12 mouse cellular contexts compared by ENCODE assay signal in genomic region chr9:84114254-84114653, GRCm38 (mm10).
DNase-seq lines count a peak whose midpoint lies in the region; ATAC-seq and TF ChIP-seq lines count a peak whose summit lies in the region.
"Had no signal": no experiment of that assay in that cellular context is flagged by ENCODE, and none has a peak within 500 bp of the region (broad histone marks: within the 10 kb centered on the region; RNA-seq: fewer than 3 reads in every experiment).

No protein-coding gene starts in this region.

- no peaks in the 10 kb centered on the region for H3K36me3 ChIP-seq in hindbrain, embryonic 10.5 days
- no peaks in the 10 kb centered on the region for H3K36me3 ChIP-seq in hindbrain, embryonic 13.5 days
- H3K36me3 ChIP-seq in G1E (replicated peaks) = no peaks in the 10 kb centered on the region
- H3K36me3 ChIP-seq in embryonic facial prominence, embryonic 14.5 days (ENCODE audit: control insufficient read depth, insufficient read depth, low read length) = no peaks in the 10 kb centered on the region
- H3K36me3 ChIP-seq in limb, embryonic 14.5 days (ENCODE audit: control insufficient read depth, insufficient read depth, low read length) = no peaks in the 10 kb centered on the region
- H3K36me3 ChIP-seq: forebrain, embryonic 12.5 days had no signal

- no peak for TF ChIP-seq POLR2A in limb, embryonic 14.5 days (IDR thresholded peaks at IDR 0.05; ENCODE audit: borderline replicate concordance, extremely low read depth, insufficient read depth, insufficient read length)

- intact Hi-C loops in left cerebral cortex, postnatal 36 days (cut with DNase I) = no loop called here

- peaks cover 31% of the 10 kb centered on the region for H3K4me1 ChIP-seq in hindbrain, embryonic 10.5 days (replicated peaks)
- H3K4me1 ChIP-seq in hindbrain, embryonic 13.5 days (replicated peaks) = peaks cover 21% of the 10 kb centered on the region
- H3K4me1 ChIP-seq in G1E (ENCODE audit: insufficient read depth, low read depth, low read length) = peaks cover 47% of the 10 kb centered on the region
- peaks cover 20% of the 10 kb centered on the region for H3K4me1 ChIP-seq in embryonic facial prominence, embryonic 14.5 days (ENCODE audit: control insufficient read depth, insufficient read depth, low read length)
- H3K4me1 ChIP-seq in limb, embryonic 14.5 days (ENCODE audit: control insufficient read depth, insufficient read depth, low read length) = peaks cover 24% of the 10 kb centered on the region

- no peak for TF ChIP-seq CTCF in G1E (IDR thresholded peaks at IDR 0.05; ENCODE audit: low read depth, low read length)

- H3K9me3 ChIP-seq in hindbrain, embryonic 10.5 days = no peaks in the 10 kb centered on the region
- no peaks in the 10 kb centered on the region for H3K9me3 ChIP-seq in hindbrain, embryonic 13.5 days
- no peaks in the 10 kb centered on the region for H3K9me3 ChIP-seq in G1E (replicated peaks)
- no peaks in the 10 kb centered on the region for H3K9me3 ChIP-seq in embryonic facial prominence, embryonic 14.5 days (ENCODE audit: control insufficient read depth, low read length)
- H3K9me3 ChIP-seq in limb, embryonic 14.5 days (ENCODE audit: control insufficient read depth, low read length) = no peaks in the 10 kb centered on the region
- H3K9me3 ChIP-seq: forebrain, embryonic 12.5 days had no signal

- ATAC-seq in hindbrain, embryonic 13.5 days (ENCODE audit: low FRiP score) = no peak
- no peak for ATAC-seq in G1E (ENCODE audit: extremely low read depth, insufficient number of reproducible peaks, low FRiP score, poor library complexity, severe bottlenecking)
- ATAC-seq in embryonic facial prominence, embryonic 14.5 days (ENCODE audit: low read depth) = no peak
- no peak for ATAC-seq in limb, embryonic 14.5 days (ENCODE audit: low FRiP score, low read depth)
- no peak for ATAC-seq in frontal cortex, adult (ENCODE audit: low TSS enrichment)

- H3K27me3 ChIP-seq in hindbrain, embryonic 10.5 days (ENCODE audit: insufficient read depth, poor library complexity, severe bottlenecking) = no peaks in the 10 kb centered on the region
- no peaks in the 10 kb centered on the region for H3K27me3 ChIP-seq in hindbrain, embryonic 13.5 days
- no peaks in the 10 kb centered on the region for H3K27me3 ChIP-seq in G1E (ENCODE audit: insufficient read depth, low read length)
- no peaks in the 10 kb centered on the region for H3K27me3 ChIP-seq in embryonic facial prominence, embryonic 14.5 days (replicated peaks; ENCODE audit: control insufficient read depth, insufficient read depth, low read length)
- H3K27me3 ChIP-seq in limb, embryonic 14.5 days (ENCODE audit: control insufficient read depth, insufficient read depth, low read length) = no peaks in the 10 kb centered on the region
- H3K27me3 ChIP-seq: forebrain, embryonic 12.5 days had no signal

- H3K9ac ChIP-seq in hindbrain, embryonic 13.5 days = no peak overlapping the region
- peak overlapping the region; percentile 61 for H3K9ac ChIP-seq in embryonic facial prominence, embryonic 14.5 days (ENCODE audit: low read depth, low read length)
- peak overlapping the region; percentile 52 for H3K9ac ChIP-seq in limb, embryonic 14.5 days (ENCODE audit: low read depth, low read length, severe bottlenecking)
- H3K9ac ChIP-seq: forebrain, embryonic 12.5 days had no signal

- no peak for DNase-seq in hindbrain, embryonic 10.5 days (ENCODE audit: low spot score)
- no peak for DNase-seq in G1E (ENCODE audit: low spot score)
- DNase-seq in embryonic facial prominence, embryonic 14.5 days (ENCODE audit: low spot score) = peak; percentile 65
- DNase-seq in limb, embryonic 14.5 days (ENCODE audit: low spot score) = peak; percentile 54
- no peak for DNase-seq in adrenal gland, adult 18-20 months (ENCODE audit: low spot score in 2 of 2)
- no peak for DNase-seq in left cerebral cortex, postnatal 36 days (ENCODE audit: low spot score in 2 of 2)
- DNase-seq: spleen, adult 18-20 months; thymus, postnatal 36 days had no signal

- 65% methylated on average over 13 of the region's 13 CpGs for WGBS in hindbrain, embryonic 10.5 days
- 72% methylated on average over 13 of the region's 13 CpGs for WGBS in hindbrain, embryonic 13.5 days
- 21% methylated on average over 13 of the region's 13 CpGs for WGBS in embryonic facial prominence, embryonic 14.5 days
- WGBS in limb, embryonic 14.5 days = 22% methylated on average over 13 of the region's 13 CpGs

- H3K4me3 ChIP-seq in hindbrain, embryonic 10.5 days = no peak overlapping the region
- no peak overlapping the region for H3K4me3 ChIP-seq in hindbrain, embryonic 13.5 days
- H3K4me3 ChIP-seq in G1E (ENCODE audit: low read depth, low read length) = peak overlapping the region; percentile 61
- peak overlapping the region; percentile 43 for H3K4me3 ChIP-seq in embryonic facial prominence, embryonic 14.5 days (ENCODE audit: low read depth, low read length)
- H3K4me3 ChIP-seq in limb, embryonic 14.5 days (replicated peaks; ENCODE audit: low read length) = peak overlapping the region; percentile 40
- H3K4me3 ChIP-seq: forebrain, embryonic 12.5 days had no signal

- H3K27ac ChIP-seq in hindbrain, embryonic 10.5 days = peak overlapping the region; percentile 23; the same call in 1 of the 2 replicates
- H3K27ac ChIP-seq in hindbrain, embryonic 13.5 days = no peak overlapping the region
- peak overlapping the region; percentile 15; the same call in 1 of the 2 replicates for H3K27ac ChIP-seq in embryonic facial prominence, embryonic 14.5 days (replicated peaks; ENCODE audit: low read depth, low read length)
- peak overlapping the region; percentile 64 for H3K27ac ChIP-seq in limb, embryonic 14.5 days (replicated peaks; ENCODE audit: low read depth, low read length)
- H3K27ac ChIP-seq: forebrain, embryonic 12.5 days had no signal

- no peak overlapping the region for H3K4me2 ChIP-seq in hindbrain, embryonic 13.5 days
- H3K4me2 ChIP-seq in embryonic facial prominence, embryonic 14.5 days (ENCODE audit: low read depth, low read length) = peak overlapping the region; percentile 72
- peak overlapping the region; percentile 68 for H3K4me2 ChIP-seq in limb, embryonic 14.5 days (replicated peaks; ENCODE audit: low read depth, low read length, severe bottlenecking)
- H3K4me2 ChIP-seq: forebrain, embryonic 12.5 days; heart, embryonic 11.5 days had no signal

Comparison
In these comparisons a context has a peak if more than half of its experiments do, and no peak if none do; other contexts are left out.
1. DNase-seq: peak in embryonic facial prominence, embryonic 14.5 days (single experiment) and limb, embryonic 14.5 days (single experiment); none in hindbrain, embryonic 10.5 days (single experiment), G1E (single experiment), adrenal gland, adult 18-20 months (0 of 2) and left cerebral cortex, postnatal 36 days (0 of 2).
2. H3K4me3 ChIP-seq: peak in G1E (single experiment), embryonic facial prominence, embryonic 14.5 days (single experiment) and limb, embryonic 14.5 days (single experiment); none in hindbrain, embryonic 10.5 days (single experiment) and hindbrain, embryonic 13.5 days (single experiment).